Mouse (Mus musculus) lung, postnatal 25 days (tissue): ENCODE measurements around the gene Kirrel3.

Experiments used
- DNase-seq: peaks from one replicate; pipeline ENCODE4 v3.0.0; 2022; ENCODE audit warnings: low spot score

Kirrel3 gene

DNA sequence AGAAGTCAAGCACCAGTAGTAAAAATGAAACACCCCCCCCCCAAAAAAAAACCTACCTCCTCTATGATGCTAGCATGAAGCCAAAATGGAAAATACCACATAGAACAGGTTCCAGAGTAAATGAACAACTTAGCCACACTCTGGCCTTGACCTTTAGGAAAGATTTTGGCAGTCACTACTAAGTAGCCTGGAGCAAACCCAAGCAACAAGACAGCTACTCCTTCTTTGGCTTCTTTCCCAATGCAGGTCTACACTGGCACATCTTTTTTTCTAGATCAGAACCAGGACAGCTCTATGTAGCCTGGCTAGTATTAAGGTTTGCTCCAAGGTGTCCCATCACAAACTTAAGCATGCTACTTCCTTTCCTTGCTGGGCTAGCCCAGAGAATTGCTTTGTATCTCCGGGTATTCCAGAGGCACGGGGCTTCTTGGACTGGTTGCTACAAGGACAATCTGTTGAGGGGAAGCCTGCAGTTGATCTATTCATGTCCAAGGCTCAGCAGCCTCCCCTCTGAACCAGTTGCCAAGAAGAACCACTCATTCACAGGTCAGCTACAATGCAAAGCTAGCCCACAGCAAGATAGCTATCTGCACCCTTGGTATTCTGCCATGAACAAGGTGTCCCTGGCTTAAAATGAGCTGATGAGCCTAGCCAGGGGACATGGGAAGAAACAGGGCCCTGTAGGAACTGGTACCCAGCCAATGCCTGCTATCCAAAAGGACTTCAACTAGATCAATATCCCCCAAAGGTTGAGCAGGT lies 573.1 kb downstream of the Kirrel3 start:
- DNase-seq: no peak

DNA sequence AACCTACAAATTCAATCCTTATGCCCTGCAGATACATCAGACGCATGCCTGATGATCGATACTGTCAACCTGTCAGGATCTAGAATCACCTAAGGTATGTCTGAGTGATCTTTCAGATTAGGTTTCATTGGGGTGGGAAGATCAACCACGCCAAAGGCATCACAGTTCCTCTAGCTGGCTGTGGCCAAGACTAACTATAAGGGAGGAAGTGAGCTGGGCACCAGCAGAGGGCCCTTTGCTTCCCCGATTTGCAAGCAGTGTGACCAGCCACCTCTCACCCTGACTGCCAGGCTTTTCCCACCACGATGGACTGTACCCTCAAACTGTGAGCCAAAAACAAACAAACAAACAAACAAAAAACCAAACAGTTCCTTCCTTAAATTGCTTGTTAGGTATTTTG lies 574.2 kb downstream of the Kirrel3 start:
- DNase-seq: no peak

DNA sequence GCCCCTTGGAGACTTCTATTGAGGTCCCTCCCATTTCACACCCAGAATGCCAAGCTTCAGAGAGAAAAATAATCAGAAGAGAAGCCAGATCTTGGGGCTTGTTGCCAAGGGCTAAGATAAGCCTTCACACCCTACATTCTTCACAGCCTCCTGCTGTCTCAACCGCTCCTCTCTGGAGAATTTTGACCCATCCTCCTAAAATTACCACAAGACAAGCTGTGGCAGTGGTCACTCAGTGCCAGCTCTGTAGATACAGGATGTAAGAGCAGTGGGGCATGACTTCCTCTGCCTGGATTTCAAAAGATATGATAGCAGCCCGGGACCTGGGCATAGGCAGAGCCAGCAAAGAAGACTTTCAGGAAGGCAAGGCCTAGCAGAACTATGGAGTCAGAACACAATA lies 575.8 kb downstream of the Kirrel3 start:
- no peak for DNase-seq
